Mouse (Mus musculus) megakaryocyte, embryonic 14.5 days (primary cell): ENCODE measurements around the gene Npepps.

Experiments used
- FLI1 ChIP-seq: IDR thresholded peaks from 2 replicates; pipeline ENCODE4 v1.6.1; 2012; ENCODE audit warnings: low read length, inconsistent platforms, mixed read lengths
- GATA1 ChIP-seq: IDR thresholded peaks from 3 replicates; pipeline ENCODE4 v1.6.1; 2012; ENCODE audit warnings: mixed read lengths, low read length, inconsistent platforms, borderline replicate concordance

GRCm38 (mm10) chr11:97315504-97316503 is 35.4 kb upstream of the Npepps start, which contains the start of gene Mrpl45:
- no peak for TF ChIP-seq GATA1
- no peak for TF ChIP-seq FLI1
